Mouse (Mus musculus) embryonic facial prominence, embryonic 14.5 days (tissue): ENCODE measurements at regions not wholly inside any gene's neighbourhood (a gene's known extent, or its start where the extent isn't known, plus 50 kb on each side); places are given as distances from the start of the nearest gene placed in this dataset. TPM values are rescaled to one million over a fixed set of nuclear protein-coding genes. Genes with fewer than 3 reads are reported as not detected.
A peak's percentile ranks its signal among the peaks of the same experiment; 100 is the strongest.

Experiments used
- ATAC-seq: fragments of 200-750 bp; cut with Nextera tagmentation; 2 replicates; pipeline ENCODE4 v1.8.0; 2017; ENCODE audit warnings: low read depth, moderate number of reproducible peaks, moderate TSS enrichment
- DNase-seq: peaks from one replicate; pipeline ENCODE4 v3.0.0-alpha.2; 2015; ENCODE audit warnings: low spot score
- H3K27ac ChIP-seq: fragments of 300-500 bp; sonication (generic); replicated peaks from 2 replicates; pipeline ENCODE4 v1.5.1; 2014; ENCODE audit warnings: low read depth, mild to moderate bottlenecking, low read length, moderate library complexity
- H3K27me3 ChIP-seq: fragments of 300-500 bp; sonication (generic); replicated peaks from 2 replicates; pipeline ENCODE4 v1.6.1; 2014; ENCODE audit warnings: low read length; ENCODE audit not compliant: control insufficient read depth, insufficient read depth
- H3K36me3 ChIP-seq: fragments of 300-500 bp; sonication (generic); 2 replicates; pipeline ENCODE4 v1.6.1; 2014; ENCODE audit warnings: low read length, mixed read lengths; ENCODE audit not compliant: control insufficient read depth, insufficient read depth
- H3K4me1 ChIP-seq: fragments of 300-500 bp; sonication (generic); 2 replicates; pipeline ENCODE4 v1.6.1; 2014; ENCODE audit warnings: antibody characterized with exemption, low read length; ENCODE audit not compliant: control insufficient read depth, insufficient read depth
- H3K4me2 ChIP-seq: fragments of 300-500 bp; sonication (generic); 2 replicates; pipeline ENCODE4 v1.6.1; 2014; ENCODE audit warnings: low read depth, mild to moderate bottlenecking, low read length, moderate library complexity, mixed read lengths
- H3K4me3 ChIP-seq: fragments of 300-500 bp; sonication (generic); 2 replicates; pipeline ENCODE4 v1.5.1; 2014; ENCODE audit warnings: low read depth, mild to moderate bottlenecking, low read length
- H3K9ac ChIP-seq: fragments of 300-500 bp; sonication (generic); 2 replicates; pipeline ENCODE4 v1.6.1; 2014; ENCODE audit warnings: low read depth, mild to moderate bottlenecking, low read length, moderate library complexity, mixed read lengths
- H3K9me3 ChIP-seq: fragments of 300-500 bp; sonication (generic); 2 replicates; pipeline ENCODE4 v1.6.1; 2016; ENCODE audit warnings: low read length; ENCODE audit not compliant: control insufficient read depth
- WGBS: fragments of 180-500 bp; shearing (Covaris S2); extraction: QIAGEN DNeasy Blood & Tissue Kit; methylation state at CpG from one replicate; pipeline ENCODE4 v1.1.7; 2014; 5-methylcytosine and 5-hydroxymethylcytosine counted together
- microRNA counts: library from miRNA; unstranded; fragments of <30 nt; microRNA quantifications from one replicate; lab custom pipeline; 2017
- microRNA-seq: library from miRNA; unstranded; fragments of <30 nt; microRNA quantifications from one replicate; pipeline ENCODE4, GENCODE M21; 2016; ENCODE audit warnings: borderline number of aligned reads

DNA sequence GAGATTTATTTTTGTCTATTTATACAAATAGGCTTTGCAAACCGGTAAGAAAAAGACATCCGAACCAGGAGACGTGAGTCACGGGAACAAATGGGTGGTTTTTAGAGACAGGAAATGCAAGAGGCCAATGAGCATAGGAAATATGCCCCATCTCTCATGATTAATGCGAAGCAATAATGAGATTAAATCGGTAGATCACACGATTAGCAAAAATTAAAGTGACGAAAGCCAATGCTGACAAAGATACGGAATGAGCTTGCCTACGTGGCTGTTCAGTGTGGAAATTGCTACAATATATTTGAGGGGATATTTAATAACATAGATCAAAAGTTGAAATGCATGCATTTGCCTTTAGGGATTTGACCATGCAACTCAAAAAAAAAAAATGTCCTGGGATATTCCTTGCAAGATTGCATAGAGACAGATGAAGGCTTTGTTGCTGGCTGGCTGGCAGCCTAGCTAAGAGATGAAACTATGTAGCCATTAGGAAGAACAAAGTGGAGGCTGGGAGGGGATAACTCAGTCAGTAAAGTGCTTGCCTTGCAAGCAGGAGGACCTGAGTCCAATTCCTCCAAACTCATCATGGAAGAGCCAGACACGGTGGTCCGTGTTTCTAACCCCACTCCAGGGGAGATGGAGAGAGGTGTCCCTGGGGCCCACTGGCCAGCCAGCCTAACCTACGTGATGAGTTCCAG, 60.2 kb upstream of the Unc5b start:
- ATAC-seq = no peak

DNA sequence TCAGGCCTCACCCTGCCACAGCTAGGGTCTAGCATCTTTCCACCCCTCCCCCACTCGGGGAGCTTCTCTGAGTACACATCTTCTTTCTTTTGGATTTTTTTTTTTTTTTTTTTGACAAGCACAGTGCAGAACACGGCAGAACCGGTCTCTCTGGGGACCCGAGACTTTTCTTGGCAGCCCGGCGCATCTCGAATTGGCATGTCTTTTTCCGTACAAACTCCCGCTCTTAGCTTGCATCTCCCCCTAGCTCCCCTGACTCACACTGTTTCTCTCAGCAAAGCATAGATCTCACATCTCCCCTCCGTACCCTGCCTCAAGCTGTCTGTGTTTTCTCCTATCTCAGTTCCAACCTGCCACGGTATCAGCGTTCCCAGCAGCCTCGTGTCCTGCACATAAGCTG, 58.4 kb upstream of the Unc5b start:
- no peaks in the 10 kb centered on the region for H3K4me1 ChIP-seq
- no peaks in the 10 kb centered on the region for H3K27me3 ChIP-seq
- WGBS = 66% methylated on average over 13 of the region's 13 CpGs
- H3K4me2 ChIP-seq = no peak overlapping the region
- H3K27ac ChIP-seq = no peak overlapping the region
- ATAC-seq = no peak
- H3K36me3 ChIP-seq = no peaks in the 10 kb centered on the region
- no peak overlapping the region for H3K4me3 ChIP-seq
- no peak overlapping the region for H3K9ac ChIP-seq
- no peaks in the 10 kb centered on the region for H3K9me3 ChIP-seq
- DNase-seq = no peak

More for the DNA sequence above, 60.2 kb upstream of the Unc5b start:
- no peak for DNase-seq
- H3K9ac ChIP-seq = no peak overlapping the region
- 74% methylated on average over 13 of the region's 13 CpGs for WGBS
- H3K4me2 ChIP-seq = no peak overlapping the region
- H3K4me3 ChIP-seq = no peak overlapping the region
- no peak overlapping the region for H3K27ac ChIP-seq
- no peaks in the 10 kb centered on the region for H3K9me3 ChIP-seq
- no peaks in the 10 kb centered on the region for H3K4me1 ChIP-seq
- H3K27me3 ChIP-seq = no peaks in the 10 kb centered on the region
- no peaks in the 10 kb centered on the region for H3K36me3 ChIP-seq

DNA sequence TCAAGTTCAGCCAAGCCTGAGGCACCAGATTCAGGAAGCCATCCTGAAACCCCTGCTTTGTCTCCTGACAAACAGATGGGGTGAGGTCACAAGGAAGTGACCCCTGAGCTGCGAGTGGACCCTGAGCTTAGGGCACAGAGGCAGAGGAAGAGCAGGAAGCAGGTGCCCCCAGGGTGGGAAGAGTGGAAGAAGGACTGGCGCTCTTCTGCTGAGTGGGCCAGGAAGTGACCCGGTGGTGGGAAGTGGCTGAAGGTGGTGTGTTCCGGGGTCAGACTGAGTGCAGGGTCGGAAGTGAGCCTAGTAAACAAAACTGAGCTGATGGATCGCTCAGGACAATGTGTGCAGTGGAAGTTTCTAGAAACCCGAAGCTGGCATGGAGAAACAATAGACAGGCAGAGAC, 57.2 kb upstream of the Unc5b start:
- DNase-seq (no peak), ATAC-seq (no peak)
- H3K27ac ChIP-seq = no peak overlapping the region

DNA sequence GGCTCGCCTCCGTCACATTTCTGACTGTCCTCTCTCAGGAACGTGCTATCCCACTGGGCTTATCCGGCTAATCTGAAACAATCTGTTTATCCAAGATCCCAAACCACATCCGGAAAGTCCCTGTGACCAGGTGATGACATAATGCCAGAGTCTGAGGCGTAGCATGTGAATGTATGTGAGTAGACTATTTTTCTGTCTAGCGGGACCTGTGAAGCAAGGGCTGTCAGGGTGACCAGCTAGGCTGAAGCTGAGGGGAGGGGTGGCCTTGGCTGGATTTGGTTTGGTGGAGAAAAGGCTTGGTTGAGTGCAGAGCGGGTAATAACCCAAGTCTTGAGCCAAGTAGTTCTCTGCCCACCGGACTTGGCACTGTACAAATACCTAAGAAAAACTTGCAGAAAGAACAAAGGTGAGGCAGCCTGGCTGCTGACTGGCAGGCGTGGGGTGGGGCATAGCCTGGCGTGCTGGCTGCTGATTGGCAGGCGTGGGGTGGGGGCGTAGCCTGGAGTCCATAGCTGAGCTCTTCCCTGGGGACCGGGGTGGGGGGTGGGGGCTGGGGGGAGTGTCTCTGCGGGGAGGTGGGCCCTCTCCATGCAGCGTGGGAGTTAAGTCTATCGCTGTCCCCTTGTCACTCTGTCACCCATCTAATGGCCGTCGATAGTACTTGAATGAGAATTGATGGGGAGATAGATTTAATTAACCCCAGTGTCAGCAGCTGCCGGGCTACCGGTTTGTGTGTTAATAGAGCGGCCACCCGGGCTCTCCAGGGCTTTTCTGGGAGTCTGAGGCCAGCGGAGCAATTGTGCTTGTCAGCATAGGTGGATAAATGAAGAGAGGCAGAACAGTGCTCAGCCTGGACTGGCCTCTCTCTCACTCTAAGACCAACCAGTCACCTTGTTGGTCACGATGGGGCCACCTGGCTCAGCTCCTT, 54.2 kb upstream of the Unc5b start:
- WGBS = 31% methylated on average over 20 of the region's 25 CpGs
- ATAC-seq (peak; percentile 88), DNase-seq (peak; percentile 51)
- H3K4me2 ChIP-seq = peak overlapping the region; percentile 33; the same call in 1 of the 2 replicates
- no peak overlapping the region for H3K4me3 ChIP-seq
- no peak overlapping the region for H3K27ac ChIP-seq
- H3K4me1 ChIP-seq = no peaks in the 10 kb centered on the region
- no peaks in the 10 kb centered on the region for H3K27me3 ChIP-seq
- no peaks in the 10 kb centered on the region for H3K36me3 ChIP-seq
- H3K9ac ChIP-seq = no peak overlapping the region
- H3K9me3 ChIP-seq = no peaks in the 10 kb centered on the region

More for the DNA sequence above, 57.2 kb upstream of the Unc5b start:
- Histone ChIP-seq H3K4me2 (no peak overlapping the region), H3K27me3 (no peaks in the 10 kb centered on the region), H3K9me3 (no peaks in the 10 kb centered on the region), H3K9ac (no peak overlapping the region), H3K4me1 (no peaks in the 10 kb centered on the region), H3K4me3 (no peak overlapping the region), H3K36me3 (no peaks in the 10 kb centered on the region)
- WGBS = 43% methylated on average over 7 of the region's 7 CpGs

DNA sequence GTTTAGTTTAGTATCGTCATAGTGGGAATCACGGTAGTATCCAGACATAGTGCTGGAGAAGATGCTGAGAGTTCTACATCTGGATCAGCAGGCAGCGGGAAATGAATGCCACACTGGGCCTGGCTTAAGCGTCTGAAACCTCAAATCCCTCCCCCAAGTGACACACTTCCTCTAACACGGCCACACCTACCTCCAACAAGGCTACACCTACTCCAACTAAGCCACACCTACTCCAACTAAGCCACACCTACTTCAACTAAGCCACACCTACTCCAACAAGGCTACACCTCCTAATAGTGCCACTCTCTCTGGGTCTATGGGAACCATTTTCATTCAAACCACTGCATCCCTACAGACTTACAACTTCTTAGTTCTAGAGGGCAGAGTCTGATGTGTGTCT, 53.4 kb upstream of the Unc5b start:
- Histone ChIP-seq H3K4me3 (no peak overlapping the region), H3K4me1 (no peaks in the 10 kb centered on the region), H3K9me3 (no peaks in the 10 kb centered on the region), H3K9ac (no peak overlapping the region), H3K27ac (no peak overlapping the region), H3K36me3 (no peaks in the 10 kb centered on the region), H3K4me2 (no peak overlapping the region), H3K27me3 (no peaks in the 10 kb centered on the region)
- 96% methylated on average over 5 of the region's 5 CpGs for WGBS
- ATAC-seq (no peak), DNase-seq (no peak)

MicroRNA genes in the stretch of these regions (microRNA counts, 519-probe panel; counts per million panel counts)
- microRNA mmu-miR-466j (lab: Ali Mortazavi, UCI) = 19.3 counts per million

Small RNAs in the stretch of these regions (microRNA-seq; reads per million reads assigned to microRNA genes)
- gene Mir466j (not detected), gene Mir6408 (not detected)
